Mouse (Mus musculus) forebrain, embryonic 11.5 days (tissue): ENCODE measurements around the gene Hrh2. TPM values are rescaled to one million over a fixed set of nuclear protein-coding genes. Genes with fewer than 3 reads are reported as not detected.

ENCODE experiments used
- polyA plus RNA-seq: library from polyadenylated mRNA; unstranded; fragments of >200 nt; fragmentation: Nextera tagmentation; extraction: Ambion mirVana; gene quantifications from 2 replicates; pipeline ENCODE4 v1.2.1, GENCODE M21; 2014

The Hrh2 gene
- polyA plus RNA-seq, 1 experiment from 2014 or later: not detected

Other genes starting within 250 kb of the Hrh2 start
- gene Drd1, start 136.4 kb upstream of the Hrh2 start, polyA plus RNA-seq: 0.15 and 0.19 TPM in 2 replicates
- 94.5 and 96.9 TPM in 2 replicates for gene Sfxn1, start 120.3 kb upstream of the Hrh2 start, polyA plus RNA-seq
- gene Cplx2, start 179.2 kb downstream of the Hrh2 start, polyA plus RNA-seq: 11.8 and 13.3 TPM in 2 replicates